Mouse (Mus musculus) kidney, adult 2 months (tissue): ENCODE results near the gene Cops4. TPM values are rescaled to one million over a fixed set of nuclear protein-coding genes. Genes with fewer than 3 reads are reported as not detected.
A peak's percentile ranks its signal among the peaks of the same experiment; 100 is the strongest.

Experiments
- DNase-seq: peaks from one replicate; pipeline ENCODE4 v3.0.0; 2021
- H3K27ac ChIP-seq: fragments of 200-500 bp; 2 replicates; pipeline ENCODE4 v1.5.1; 2012; ENCODE audit warnings: low read depth, low read length, control low read depth, inconsistent platforms; ENCODE audit not compliant: insufficient read depth
- H3K27me3 ChIP-seq: fragments of 200-500 bp; replicated peaks from 2 replicates; pipeline ENCODE4 v1.6.1; 2012; ENCODE audit warnings: mild to moderate bottlenecking, moderate library complexity, low read length, inconsistent platforms; ENCODE audit not compliant: control insufficient read depth, insufficient read depth
- H3K36me3 ChIP-seq: fragments of 200-500 bp; 2 replicates; pipeline ENCODE4 v1.6.1; 2012; ENCODE audit warnings: mild to moderate bottlenecking, moderate library complexity, low read length, inconsistent platforms; ENCODE audit not compliant: control insufficient read depth, insufficient read depth
- H3K4me1 ChIP-seq: fragments of 200-500 bp; 2 replicates; pipeline ENCODE4 v1.6.1; 2011; ENCODE audit warnings: low read length; ENCODE audit not compliant: control insufficient read depth, insufficient read depth
- H3K4me3 ChIP-seq: fragments of 200-500 bp; 2 replicates; pipeline ENCODE4 v1.5.1; 2011; ENCODE audit warnings: mild to moderate bottlenecking, low read depth, low read length, control low read depth; ENCODE audit not compliant: insufficient read depth
- CTCF ChIP-seq: fragments of 200-500 bp; conservative IDR thresholded peaks from 2 replicates; pipeline ENCODE4 v1.5.1; 2011; ENCODE audit warnings: low read depth, mild to moderate bottlenecking, control low read depth, low read length, moderate library complexity, mixed read lengths; ENCODE audit not compliant: insufficient read depth, insufficient read length
- POLR2A ChIP-seq: fragments of 200-500 bp; IDR thresholded peaks from one replicate; pipeline ENCODE4 v1.6.1; 2011; ENCODE audit warnings: low read depth, low read length, control low read depth
- WGBS: fragments of 180-500 bp; shearing (Covaris S2); methylation state at CpG from one replicate; pipeline ENCODE4 v1.1.7; 2018; 5-methylcytosine and 5-hydroxymethylcytosine counted together
- polyA plus RNA-seq: library from polyadenylated mRNA; depleted of rRNA; stranded (reverse); fragments of >200 nt; gene quantifications from 2 replicates; pipeline ENCODE4 v1.2.3, GENCODE M21; 2012

The Cops4 gene
- polyA plus RNA-seq, 1 experiment = 29.8 TPM

DNA sequence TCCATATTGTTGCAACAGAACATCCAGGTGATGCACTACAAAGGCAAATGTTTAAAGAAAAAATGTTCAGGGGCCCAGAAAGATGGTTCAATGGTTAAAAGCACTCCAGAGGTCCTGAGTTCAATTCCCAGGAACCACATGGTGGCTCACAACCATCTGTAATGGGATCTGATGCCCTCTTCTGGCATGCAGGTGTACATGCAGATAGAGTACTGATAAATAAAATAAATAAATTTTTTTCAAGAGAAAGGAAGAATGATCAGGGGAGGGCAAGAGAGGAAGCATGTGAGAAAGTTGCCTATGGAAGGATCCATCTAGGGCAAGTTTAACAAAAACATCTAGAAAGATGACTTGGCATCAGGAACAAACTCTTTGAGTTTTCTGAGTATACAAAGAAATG, 5.5 kb upstream of the Cops4 start:
- Histone ChIP-seq H3K27me3 (no peaks in the 10 kb centered on the region), H3K36me3 (no peaks in the 10 kb centered on the region), H3K27ac (no peak overlapping the region), H3K4me3 (no peak overlapping the region), H3K4me1 (no peaks in the 10 kb centered on the region; the same call in 1 of the 2 replicates)
- TF ChIP-seq CTCF = no peak
- no peak for TF ChIP-seq POLR2A
- no peak for DNase-seq

DNA sequence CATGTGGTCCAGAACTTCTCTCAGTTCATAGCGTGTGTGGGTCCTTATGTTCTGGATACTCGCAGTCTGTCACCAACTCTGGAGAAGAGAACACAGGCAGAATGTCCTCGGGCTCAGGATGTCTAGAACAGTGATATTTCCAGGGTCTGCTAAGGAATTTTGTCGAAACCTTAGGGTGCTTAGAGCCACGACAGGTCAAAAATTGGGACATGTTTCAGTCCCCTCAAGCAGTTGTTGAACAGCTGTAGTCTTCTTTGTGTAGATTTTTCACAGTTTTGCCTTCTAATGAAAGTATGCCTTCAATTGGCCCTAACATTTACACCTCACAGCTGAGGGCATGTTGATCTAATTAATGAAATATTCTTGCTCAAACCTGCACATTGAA, 910 bp downstream of the Cops4 start:
- Histone ChIP-seq H3K27ac (no peak overlapping the region), H3K4me1 (peaks cover 4% of the 10 kb centered on the region; the same call in 1 of the 2 replicates), H3K4me3 (peak overlapping the region; percentile 73), H3K27me3 (no peaks in the 10 kb centered on the region), H3K36me3 (no peaks in the 10 kb centered on the region)
- no peak for DNase-seq
- no peak for TF ChIP-seq CTCF
- TF ChIP-seq POLR2A = no peak
- 4% methylated on average over 5 of the region's 5 CpGs for WGBS

DNA sequence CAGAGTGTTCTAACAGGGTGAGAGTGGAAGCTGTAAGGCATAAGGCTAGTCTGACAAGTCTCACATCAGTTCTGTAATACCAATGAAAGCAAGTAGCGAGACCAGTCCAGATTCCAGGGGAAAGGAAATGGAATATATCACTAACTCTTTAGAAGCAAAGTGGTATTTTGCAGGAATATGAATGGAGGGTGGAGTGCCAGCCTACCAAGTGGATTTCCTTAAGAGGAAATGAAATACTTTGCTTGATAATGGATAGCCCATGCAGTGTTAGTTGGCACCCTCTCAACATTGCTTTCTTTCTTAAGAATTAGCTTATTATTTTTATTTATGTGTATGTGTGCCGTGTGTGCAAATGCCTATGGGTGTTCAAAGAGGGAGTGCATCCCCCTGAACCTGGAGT, 2.1 kb downstream of the Cops4 start:
- Histone ChIP-seq H3K36me3 (no peaks in the 10 kb centered on the region), H3K4me3 (no peak overlapping the region), H3K27me3 (no peaks in the 10 kb centered on the region), H3K4me1 (peaks cover 4% of the 10 kb centered on the region; the same call in 1 of the 2 replicates), H3K27ac (no peak overlapping the region)
- DNase-seq = no peak
- TF ChIP-seq POLR2A = no peak
- no peak for TF ChIP-seq CTCF
- 73% methylated on average over 2 of the region's 2 CpGs for WGBS

DNA sequence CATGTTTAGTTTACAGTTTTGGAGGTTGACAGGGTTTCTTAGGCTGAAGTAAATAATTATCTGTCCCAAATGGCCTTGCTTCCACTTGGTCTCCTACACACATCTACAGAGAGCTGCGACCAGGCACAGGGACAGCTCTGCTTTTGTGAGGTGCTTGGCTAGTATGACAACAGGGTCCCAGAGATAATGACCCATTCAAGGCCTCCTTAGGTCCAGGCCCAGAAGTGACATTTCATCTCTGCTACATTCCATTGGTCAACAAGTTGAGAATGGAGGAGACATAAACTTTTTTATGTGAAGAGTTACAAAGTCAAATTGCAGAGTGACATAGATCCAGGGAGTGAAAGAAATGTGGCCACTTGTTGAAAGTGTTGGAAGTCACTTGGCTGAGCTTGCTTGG, 5.2 kb downstream of the Cops4 start:
- H3K4me1 ChIP-seq = peaks cover 4% of the 10 kb centered on the region; the same call in 1 of the 2 replicates
- H3K27ac ChIP-seq = no peak overlapping the region
- no peaks in the 10 kb centered on the region for H3K36me3 ChIP-seq
- no peak for DNase-seq
- no peak overlapping the region for H3K4me3 ChIP-seq
- TF ChIP-seq POLR2A = no peak
- TF ChIP-seq CTCF = no peak
- no peaks in the 10 kb centered on the region for H3K27me3 ChIP-seq
- 81% methylated on average over 1 of the region's 1 CpGs for WGBS

DNA sequence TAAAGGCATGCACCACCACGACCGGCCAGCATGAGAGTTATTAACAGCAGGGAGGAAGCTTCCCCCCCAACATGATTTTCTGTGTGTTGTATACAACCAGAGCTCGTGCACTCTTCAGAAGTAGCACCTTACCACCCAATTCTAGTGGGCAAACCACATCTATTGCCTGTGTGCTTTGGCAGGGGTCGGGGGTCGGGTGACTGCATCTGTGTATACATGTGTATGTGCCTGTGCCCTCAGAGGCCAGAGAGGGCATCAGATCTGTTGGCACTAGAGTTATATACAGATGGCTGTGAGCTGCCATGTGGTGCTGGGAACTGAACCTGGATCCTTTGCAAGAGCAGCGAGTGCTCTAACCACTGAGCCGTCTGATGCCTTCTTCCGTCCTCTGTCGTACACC, 6.8 kb downstream of the Cops4 start:
- WGBS = 95% methylated on average over 9 of the region's 9 CpGs
- TF ChIP-seq POLR2A = no peak
- no peak for TF ChIP-seq CTCF
- Histone ChIP-seq H3K4me1 (no peaks in the 10 kb centered on the region; the same call in 1 of the 2 replicates), H3K36me3 (peaks cover 2% of the 10 kb centered on the region), H3K27me3 (no peaks in the 10 kb centered on the region), H3K27ac (no peak overlapping the region), H3K4me3 (no peak overlapping the region)
- DNase-seq = no peak

DNA sequence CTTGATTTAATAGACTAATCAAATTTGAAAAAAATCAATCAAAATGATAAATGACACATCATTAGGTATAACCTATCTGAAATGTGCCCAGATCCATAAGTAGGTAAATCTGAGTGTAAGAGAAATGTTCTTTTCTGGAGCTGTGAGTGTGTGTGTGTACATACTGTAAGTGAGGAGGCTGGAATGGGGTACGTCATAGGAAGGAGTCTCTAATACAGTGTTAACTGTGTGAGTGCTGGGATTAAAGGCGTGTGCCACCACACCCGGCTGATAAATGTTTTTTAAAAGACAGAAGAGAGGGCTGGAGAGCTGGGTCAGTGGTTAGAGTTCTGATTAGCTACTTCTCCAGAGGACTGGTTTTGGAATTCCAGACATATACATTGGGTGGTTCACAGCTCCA, 7.5 kb downstream of the Cops4 start:
- TF ChIP-seq POLR2A = no peak
- TF ChIP-seq CTCF = no peak
- no peaks in the 10 kb centered on the region; the same call in 1 of the 2 replicates for H3K4me1 ChIP-seq
- H3K4me3 ChIP-seq = no peak overlapping the region
- no peaks in the 10 kb centered on the region for H3K27me3 ChIP-seq
- DNase-seq = no peak
- H3K36me3 ChIP-seq = peaks cover 4% of the 10 kb centered on the region
- no peak overlapping the region for H3K27ac ChIP-seq
- WGBS = 67% methylated on average over 3 of the region's 3 CpGs

DNA sequence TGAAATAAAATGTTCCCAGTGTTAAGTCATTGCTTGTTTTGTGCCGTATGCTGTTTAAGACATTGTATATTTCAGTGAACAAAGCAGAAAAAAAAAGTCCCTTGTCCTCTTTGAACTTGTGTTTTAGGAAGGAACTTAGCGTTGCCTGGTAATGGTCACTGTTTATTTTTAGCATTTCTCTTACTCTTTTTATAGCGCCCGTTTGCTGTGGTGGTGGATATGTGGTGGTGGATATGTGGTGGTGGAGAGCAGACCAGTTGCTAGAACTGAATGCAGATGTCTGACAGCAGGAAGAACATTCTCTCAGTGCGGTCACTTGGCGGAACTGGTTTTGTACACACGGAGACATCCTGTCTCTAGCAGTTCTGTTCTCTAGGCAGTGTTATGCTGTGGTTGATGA, 8.1 kb downstream of the Cops4 start:
- H3K4me1 ChIP-seq = no peaks in the 10 kb centered on the region; the same call in 1 of the 2 replicates
- no peaks in the 10 kb centered on the region for H3K27me3 ChIP-seq
- H3K36me3 ChIP-seq = peaks cover 4% of the 10 kb centered on the region
- no peak for TF ChIP-seq CTCF
- TF ChIP-seq POLR2A = no peak
- H3K4me3 ChIP-seq = no peak overlapping the region
- peak; percentile 44 for DNase-seq
- WGBS = 46% methylated on average over 7 of the region's 7 CpGs
- H3K27ac ChIP-seq = no peak overlapping the region

DNA sequence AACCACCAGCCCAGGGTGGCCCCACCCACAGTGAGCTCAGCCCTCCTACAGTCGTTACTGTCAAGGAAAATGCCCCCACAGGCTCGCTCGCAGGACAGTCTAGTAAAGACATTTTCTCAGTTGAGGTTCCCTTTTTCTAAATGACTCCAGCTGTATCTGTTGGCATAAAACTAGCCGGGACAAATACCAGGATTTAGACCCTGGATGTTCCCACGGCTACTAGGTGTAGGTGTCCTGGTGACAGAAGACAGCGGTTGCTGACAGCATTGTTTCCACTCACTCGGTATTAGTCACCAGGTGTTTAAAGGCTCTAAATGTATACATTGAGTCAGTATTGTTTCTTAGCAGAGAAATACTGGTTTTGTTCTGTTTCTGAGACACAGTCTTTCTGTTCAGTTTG, 17.7 kb downstream of the Cops4 start:
- DNase-seq = no peak
- 81% methylated on average over 7 of the region's 7 CpGs for WGBS

More for the DNA sequence above, 17.7 kb downstream of the Cops4 start:
- Histone ChIP-seq H3K4me1 (no peaks in the 10 kb centered on the region), H3K27ac (no peak overlapping the region), H3K27me3 (no peaks in the 10 kb centered on the region), H3K36me3 (peaks cover 11% of the 10 kb centered on the region), H3K4me3 (no peak overlapping the region)
- TF ChIP-seq POLR2A = no peak
- TF ChIP-seq CTCF = no peak
